Mouse (Mus musculus) G1E (cell line): ENCODE results near the gene Gys2.

Source experiments
- CTCF ChIP-seq: IDR thresholded peaks from 2 replicates; pipeline ENCODE4 v1.5.1; 2012; ENCODE audit warnings: low read depth, low read length, inconsistent platforms, mixed read lengths
- GATA1 ChIP-seq: IDR thresholded peaks from 2 replicates; pipeline ENCODE4 v1.6.1; 2012; ENCODE audit warnings: borderline replicate concordance, low read length, inconsistent platforms, mixed read lengths
- GATA2 ChIP-seq: IDR thresholded peaks from 2 replicates; pipeline ENCODE4 v1.6.1; 2012; ENCODE audit warnings: low read depth, low read length, inconsistent platforms, borderline replicate concordance
- POLR2AphosphoS5 ChIP-seq: IDR thresholded peaks from 2 replicates; pipeline ENCODE4 v1.6.1; 2012; ENCODE audit warnings: low read depth, low read length, inconsistent platforms; ENCODE audit not compliant: insufficient replicate concordance
- TAL1 ChIP-seq: conservative IDR thresholded peaks from 2 replicates; pipeline ENCODE4 v1.6.1; 2012; ENCODE audit warnings: low read depth, low read length, inconsistent platforms, mixed read lengths

GRCm38 (mm10) chr6:142462194-142462593, 10.7 kb downstream of the Gys2 start:
- TF ChIP-seq CTCF = no peak
- TF ChIP-seq TAL1 = no peak
- TF ChIP-seq GATA1 = no peak
- no peak for TF ChIP-seq GATA2
- TF ChIP-seq POLR2AphosphoS5 = no peak
